Mouse (Mus musculus): Measurements from ENCODE around the gene Dmrtb1.

GRCm38 (mm10) chr4:107651021-107651496 lies 33.0 kb downstream of the Dmrtb1 start:
- TF ChIP-seq HCFC1 (IDR thresholded peaks at IDR 0.05; ENCODE audit: borderline replicate concordance, insufficient read depth, low read length) (no peak), MAFK (IDR thresholded peaks at IDR 0.05; ENCODE audit: insufficient read depth, low read depth, low read length) (no peak), ZC3H11A (IDR thresholded peaks at IDR 0.05; ENCODE audit: borderline replicate concordance, low read depth, low read length) (no peak)

All from ES-E14 (cell line).